Mouse (Mus musculus): Measurements from ENCODE around the gene Ubtd1. TPM values are rescaled to one million over a fixed set of nuclear protein-coding genes. Genes with fewer than 3 reads are reported as not detected.
A peak's percentile ranks its signal among the peaks of the same experiment; 100 is the strongest.

The Ubtd1 gene
- total RNA-seq (2017), result 8.2 to 10.9 TPM (median 10.0 TPM) in 3 replicates

DNA sequence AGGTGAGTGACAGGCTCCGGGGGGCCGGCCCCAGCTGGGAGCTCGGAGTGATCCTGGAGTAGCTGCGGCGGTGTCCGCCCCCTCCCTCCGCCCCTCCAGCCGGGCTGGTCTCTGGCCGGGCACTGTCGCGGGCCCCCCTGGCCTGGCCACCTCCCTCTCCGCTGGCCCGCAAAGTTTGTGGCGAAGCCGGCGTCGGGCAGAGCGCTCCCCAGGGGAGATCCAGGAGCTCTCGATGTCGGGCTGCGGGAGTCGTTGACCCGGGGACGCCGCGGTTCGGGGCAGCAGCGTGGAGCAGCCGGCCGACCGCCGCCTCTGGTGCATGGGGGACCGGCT, at the start of gene Ubtd1:
Ubtd1 (plus strand) TSS at position 169 of the 333 bp plus-strand sequence.
- ATAC-seq (replicated peaks; ENCODE audit: insufficient number of reproducible peaks, low FRiP score, low TSS enrichment, poor library complexity, severe bottlenecking), result peak; percentile 45; the same call in 1 of the 2 replicates

DNA sequence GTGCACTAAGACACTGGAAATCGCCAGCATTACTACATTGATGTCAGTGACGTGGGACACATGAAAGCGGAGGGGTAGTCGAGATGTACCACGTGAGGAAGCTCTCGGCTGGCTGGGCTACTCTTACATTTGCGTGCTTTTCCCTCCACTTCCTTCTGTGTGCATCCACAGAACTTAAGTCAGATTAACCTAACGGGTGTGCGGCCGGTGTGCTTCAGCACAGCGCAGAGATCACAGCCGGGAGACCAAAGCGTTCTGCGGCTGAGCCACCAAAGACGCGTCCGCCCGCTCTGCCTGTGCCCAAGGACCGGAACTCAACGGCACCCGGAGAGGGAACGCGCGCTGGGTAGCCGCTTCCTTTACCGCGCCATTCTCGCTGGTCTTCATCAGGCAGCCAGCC, 48.9 kb upstream of the Ubtd1 start:
- ATAC-seq (replicated peaks; ENCODE audit: insufficient number of reproducible peaks, low FRiP score, low TSS enrichment, poor library complexity, severe bottlenecking), result peak; percentile 16; the same call in 1 of the 2 replicates

DNA sequence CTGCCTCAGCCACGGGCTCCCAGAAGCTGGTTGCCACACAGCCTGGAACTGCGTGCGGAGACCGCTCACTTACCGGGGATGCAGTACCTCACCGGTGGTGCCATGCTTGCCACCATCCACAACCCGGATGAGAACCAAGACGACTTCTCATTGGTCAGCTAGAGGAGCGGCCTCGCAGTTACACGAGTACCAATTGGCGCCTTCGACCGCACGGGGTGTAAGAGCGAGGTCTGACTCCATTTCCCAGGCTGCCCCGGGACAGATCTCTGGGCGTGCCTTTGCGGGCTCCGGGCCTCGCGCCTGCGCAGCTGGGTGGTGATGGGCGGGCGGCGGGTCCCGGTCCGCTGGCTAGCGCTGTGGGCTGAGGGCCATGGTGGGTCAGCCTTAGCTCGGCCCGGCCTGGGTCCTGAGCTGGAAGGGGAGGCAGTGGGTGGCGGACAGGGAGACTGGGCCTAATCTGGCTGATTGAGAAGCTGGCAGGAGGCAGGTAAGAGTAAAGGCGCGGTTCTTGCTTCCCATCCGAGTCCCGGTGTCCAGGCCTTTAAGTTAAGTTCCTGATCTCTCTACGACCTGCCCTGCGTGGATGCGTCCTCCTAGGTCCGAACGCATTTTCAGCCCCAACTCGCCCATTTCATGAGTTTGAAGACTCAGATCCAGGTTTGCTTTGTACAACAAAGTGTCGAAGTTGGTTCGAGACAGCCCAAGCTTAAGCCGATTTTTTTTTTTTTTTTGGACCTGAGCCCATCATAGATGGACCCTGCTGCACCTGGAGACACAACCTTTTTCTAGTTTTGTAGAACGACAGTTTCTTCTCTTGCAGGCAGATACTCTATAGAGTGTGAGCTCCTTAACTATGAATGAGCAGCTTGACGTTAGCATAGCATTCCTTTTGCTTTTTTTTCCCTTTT, 48.1 kb upstream of the Ubtd1 start, which contains the start of the genes Exosc1 and Zdhhc16:
Exosc1 (minus strand) TSS at position 245 of the 908 bp plus-strand sequence.
Zdhhc16 (plus strand) TSS at position 302 of the 908 bp plus-strand sequence.
- ATAC-seq (replicated peaks; ENCODE audit: insufficient number of reproducible peaks, low FRiP score, low TSS enrichment, poor library complexity, severe bottlenecking), result peak; percentile 99

DNA sequence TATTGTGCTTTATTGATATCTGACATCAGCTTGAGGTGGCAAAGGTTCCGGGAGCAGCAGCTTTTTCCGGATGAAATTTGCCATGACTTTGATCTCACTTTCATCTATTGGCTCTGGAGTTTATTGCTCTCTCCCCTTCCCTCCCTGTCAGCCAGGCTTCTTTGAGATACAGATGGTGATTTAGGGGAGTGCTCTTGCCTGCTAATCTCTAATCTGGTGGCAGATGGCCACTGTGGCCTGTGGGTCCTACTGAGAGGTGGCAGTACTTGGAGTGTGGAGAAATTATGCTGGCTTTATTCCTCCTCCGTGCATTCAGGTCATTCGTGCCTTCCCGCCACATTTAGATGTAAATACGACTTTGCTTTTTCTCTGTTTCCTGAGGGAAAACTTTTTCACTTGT, 47.4 kb upstream of the Ubtd1 start:
- ATAC-seq (replicated peaks; ENCODE audit: insufficient number of reproducible peaks, low FRiP score, low TSS enrichment, poor library complexity, severe bottlenecking), result no peak

DNA sequence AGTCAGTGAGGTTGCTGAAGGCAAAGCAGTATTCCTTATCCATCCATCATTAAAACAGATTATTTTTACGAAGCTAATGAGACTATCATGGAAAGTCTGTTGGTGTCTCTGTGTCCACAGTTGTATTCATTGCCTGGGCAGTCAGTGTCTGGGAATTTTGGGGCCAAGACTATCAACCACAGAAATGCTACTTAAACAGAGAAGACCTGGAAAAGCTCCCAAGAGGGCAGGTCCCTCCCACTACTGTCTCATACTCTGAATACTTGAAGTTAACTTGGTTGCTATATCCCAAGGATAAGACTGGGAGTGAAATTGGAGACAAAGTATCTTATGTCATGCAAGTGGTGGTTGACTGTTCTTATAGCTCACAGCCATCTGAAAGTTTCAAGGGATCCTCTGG, 45.6 kb upstream of the Ubtd1 start:
- ATAC-seq (replicated peaks; ENCODE audit: insufficient number of reproducible peaks, low FRiP score, low TSS enrichment, poor library complexity, severe bottlenecking), result no peak

DNA sequence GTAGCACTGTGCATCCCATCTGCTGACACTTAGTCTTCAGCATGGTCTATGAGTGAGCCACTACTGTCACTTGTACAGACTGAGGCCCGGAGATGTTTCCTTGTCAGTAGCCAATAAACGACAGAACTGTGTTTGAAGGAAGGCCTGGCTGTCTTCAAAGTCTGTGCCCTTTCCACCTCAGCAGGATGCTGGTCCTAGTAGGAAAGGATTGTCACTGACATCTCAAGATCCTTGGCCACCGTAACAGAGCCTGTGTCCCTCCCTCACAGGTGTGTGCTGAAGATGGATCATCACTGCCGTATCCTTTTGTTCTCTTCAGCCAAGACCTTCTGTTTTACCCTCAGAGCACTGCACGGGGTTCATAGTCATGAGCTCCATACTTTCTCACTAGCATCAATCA, 43.0 kb upstream of the Ubtd1 start:
- no peak for ATAC-seq (replicated peaks; ENCODE audit: insufficient number of reproducible peaks, low FRiP score, low TSS enrichment, poor library complexity, severe bottlenecking)

DNA sequence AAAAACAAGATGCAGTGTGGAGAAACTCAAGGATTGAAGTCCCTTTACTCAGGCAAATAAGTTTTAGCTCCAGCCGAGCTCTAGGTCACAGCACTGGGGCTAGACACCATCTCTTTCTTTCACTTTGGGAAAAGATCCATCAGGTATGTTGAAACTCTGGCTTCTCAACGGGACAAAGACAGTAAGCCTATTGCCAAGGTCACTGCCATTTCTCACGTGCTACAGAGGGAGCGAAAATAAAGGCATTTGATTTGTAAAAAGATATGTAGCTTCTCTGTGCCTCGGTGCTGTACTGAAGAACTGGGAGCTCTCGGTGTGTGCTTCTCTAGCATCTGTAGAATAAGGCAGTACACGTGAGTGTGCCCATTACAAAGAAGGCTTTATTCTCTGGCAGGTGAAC, 37.7 kb upstream of the Ubtd1 start:
- no peak for ATAC-seq (replicated peaks; ENCODE audit: insufficient number of reproducible peaks, low FRiP score, low TSS enrichment, poor library complexity, severe bottlenecking)

DNA sequence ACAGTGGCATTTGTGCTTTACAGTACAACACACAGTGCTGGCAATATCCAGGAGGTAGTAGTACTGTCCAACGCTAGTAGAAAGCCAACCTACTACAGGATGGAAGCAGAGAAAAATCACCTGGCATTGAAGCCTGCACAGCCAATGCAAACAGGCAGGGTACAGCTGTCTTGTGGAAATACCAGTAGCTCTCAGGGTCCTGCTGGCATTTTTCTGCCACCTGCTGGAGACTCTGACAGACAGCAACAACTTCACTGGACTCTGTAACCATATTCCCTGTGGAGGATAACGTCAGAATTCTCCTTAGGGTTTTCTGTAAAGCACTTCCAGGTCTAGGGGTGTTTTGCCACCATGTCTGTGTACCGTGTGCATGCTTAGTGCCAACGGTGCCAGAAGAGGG, 29.3 kb upstream of the Ubtd1 start:
- ATAC-seq (replicated peaks; ENCODE audit: insufficient number of reproducible peaks, low FRiP score, low TSS enrichment, poor library complexity, severe bottlenecking), result no peak

DNA sequence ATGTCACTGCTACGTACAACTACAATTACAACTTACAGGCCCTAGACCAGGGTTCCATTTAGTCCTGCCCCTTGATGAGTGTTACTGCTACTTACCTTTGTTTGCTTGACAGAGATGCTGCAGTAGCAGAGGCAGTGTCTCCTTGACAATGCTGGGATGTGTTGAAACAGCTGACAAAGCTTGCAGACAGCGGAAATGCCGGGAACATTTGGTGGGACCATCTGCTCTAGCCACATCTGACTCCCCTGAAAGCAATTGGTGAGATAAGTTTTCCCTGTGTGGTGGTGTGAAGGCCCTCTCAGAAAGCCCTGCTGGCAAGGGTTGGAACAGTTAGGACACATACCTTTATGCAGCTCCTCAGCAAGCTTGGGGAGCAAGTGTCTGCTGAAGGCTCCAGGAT, 28.0 kb upstream of the Ubtd1 start:
- no peak for ATAC-seq (replicated peaks; ENCODE audit: insufficient number of reproducible peaks, low FRiP score, low TSS enrichment, poor library complexity, severe bottlenecking)

DNA sequence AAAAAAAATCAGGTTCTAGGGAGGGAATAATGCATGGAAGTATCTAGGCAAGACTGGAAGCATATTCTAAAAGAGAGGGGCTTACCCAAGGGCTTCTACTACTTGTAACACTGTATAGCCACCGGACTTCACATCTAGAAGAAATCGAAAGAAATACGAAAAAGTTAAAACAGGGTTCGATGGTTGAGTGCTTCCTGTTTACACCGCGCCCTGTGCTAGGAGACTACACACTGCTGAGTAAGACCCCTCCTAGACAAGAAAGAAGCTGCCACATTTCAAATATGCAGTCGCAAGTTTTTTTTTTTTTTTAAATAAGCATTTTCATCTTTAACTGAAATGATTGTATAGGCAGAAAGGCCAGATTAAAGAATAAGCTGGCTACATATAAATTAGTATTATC, 11.9 kb upstream of the Ubtd1 start:
- no peak for ATAC-seq (replicated peaks; ENCODE audit: insufficient number of reproducible peaks, low FRiP score, low TSS enrichment, poor library complexity, severe bottlenecking)

DNA sequence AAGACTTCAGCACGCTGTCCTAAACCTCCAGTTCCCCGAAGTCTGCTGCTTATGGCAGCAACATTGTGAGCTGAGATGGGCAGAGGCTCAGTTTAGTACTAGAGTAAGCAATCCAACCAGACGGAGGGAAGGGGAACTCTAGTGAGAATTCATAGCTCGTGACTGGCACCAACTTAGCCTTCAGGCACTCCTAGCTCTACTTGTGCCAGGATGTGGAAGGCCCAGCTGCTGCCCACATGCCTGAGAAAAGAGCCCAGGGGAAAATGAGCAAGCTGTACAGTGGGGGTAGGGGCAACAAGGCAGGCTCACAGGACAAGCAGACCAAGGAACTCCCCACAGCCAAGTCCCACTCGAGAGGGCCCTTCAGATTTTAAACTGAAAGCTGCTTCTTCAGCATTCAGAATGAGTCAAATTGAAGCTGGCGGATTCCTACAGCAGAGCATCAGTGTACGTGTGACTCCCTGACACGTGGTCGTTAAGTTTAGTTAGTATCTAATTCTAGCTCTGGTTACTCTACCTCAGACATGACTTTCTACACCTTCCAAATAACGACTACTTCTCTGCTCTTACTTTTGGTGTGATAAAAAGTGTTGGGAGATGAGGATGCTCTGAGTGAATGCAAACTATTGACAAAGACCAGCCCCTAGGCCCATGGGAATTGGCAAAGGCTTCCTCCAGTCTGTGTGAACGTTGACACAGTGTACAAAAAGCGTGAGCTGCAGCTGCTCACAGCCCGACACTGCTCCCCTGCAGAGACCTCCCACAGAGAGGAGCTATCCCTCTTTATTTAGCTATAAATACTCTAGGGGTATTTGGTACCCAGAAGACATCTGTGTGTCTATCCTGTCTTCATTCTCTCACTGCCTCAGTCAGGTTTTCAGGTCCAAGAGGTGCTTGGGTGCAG, 7.4 kb upstream of the Ubtd1 start:
- no peak for ATAC-seq (replicated peaks; ENCODE audit: insufficient number of reproducible peaks, low FRiP score, low TSS enrichment, poor library complexity, severe bottlenecking)

DNA sequence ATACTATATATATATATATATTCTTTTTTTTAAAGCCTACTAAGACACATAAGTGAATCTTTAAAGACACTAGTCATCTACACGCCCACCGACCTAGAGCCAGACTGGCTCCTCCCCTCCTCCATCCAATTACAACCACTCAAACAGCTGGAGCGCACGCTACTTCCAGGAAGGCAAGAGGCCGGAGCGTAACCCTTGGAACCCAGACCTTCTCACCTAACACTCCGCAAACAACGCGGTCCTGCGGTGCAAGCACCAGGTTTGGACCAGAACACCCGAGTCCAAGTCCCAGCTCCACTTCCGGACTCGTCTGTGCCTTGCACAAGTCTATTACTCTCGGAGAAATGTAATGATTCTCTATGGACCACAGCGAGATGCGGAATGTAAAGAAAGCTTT, 1.1 kb upstream of the Ubtd1 start:
- ATAC-seq (replicated peaks; ENCODE audit: insufficient number of reproducible peaks, low FRiP score, low TSS enrichment, poor library complexity, severe bottlenecking), result peak; percentile 4; the same call in 1 of the 2 replicates

DNA sequence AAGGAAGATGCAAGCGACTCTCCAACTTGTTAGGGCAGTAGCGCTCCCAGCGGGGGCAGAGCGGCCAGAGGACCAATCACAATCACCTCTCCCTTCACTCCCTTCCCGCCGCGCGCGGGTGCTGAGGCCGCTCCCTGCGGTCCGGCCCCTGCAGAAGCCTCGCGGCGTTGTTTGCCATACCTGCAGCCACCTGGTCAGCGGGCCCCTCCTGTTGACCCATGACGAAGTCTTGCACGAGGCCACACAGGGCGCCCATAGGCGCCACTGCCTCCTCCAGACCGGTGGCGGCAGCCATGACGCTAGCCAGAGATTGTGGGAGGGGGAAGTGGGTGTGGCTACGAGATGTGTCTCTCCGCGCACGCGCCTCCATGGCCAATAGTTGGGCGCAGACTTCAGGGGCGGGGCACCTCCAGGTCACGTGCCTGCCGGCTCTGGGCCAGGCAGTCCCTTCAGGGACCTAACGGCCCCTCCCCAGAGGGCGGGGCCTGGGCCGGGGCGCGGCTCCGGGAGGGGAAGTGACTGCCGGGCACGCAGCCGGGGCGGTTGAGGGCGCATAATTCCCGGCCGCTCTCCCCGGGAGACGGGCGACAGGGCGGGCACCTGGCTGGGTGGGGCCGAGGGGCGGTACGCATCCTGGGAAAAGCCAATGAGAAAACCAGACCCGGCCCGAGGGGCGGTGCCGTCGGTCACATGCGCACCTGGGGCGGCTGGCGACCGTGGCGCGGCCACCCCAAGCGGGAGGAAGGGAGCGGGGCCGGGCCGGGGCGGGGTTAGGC, 556 bp upstream of the Ubtd1 start, which contains the start of gene Mms19:
Mms19 (minus strand) TSS at position 339 of the 776 bp plus-strand sequence.
- peak; percentile 93 for ATAC-seq (replicated peaks; ENCODE audit: insufficient number of reproducible peaks, low FRiP score, low TSS enrichment, poor library complexity, severe bottlenecking)

DNA sequence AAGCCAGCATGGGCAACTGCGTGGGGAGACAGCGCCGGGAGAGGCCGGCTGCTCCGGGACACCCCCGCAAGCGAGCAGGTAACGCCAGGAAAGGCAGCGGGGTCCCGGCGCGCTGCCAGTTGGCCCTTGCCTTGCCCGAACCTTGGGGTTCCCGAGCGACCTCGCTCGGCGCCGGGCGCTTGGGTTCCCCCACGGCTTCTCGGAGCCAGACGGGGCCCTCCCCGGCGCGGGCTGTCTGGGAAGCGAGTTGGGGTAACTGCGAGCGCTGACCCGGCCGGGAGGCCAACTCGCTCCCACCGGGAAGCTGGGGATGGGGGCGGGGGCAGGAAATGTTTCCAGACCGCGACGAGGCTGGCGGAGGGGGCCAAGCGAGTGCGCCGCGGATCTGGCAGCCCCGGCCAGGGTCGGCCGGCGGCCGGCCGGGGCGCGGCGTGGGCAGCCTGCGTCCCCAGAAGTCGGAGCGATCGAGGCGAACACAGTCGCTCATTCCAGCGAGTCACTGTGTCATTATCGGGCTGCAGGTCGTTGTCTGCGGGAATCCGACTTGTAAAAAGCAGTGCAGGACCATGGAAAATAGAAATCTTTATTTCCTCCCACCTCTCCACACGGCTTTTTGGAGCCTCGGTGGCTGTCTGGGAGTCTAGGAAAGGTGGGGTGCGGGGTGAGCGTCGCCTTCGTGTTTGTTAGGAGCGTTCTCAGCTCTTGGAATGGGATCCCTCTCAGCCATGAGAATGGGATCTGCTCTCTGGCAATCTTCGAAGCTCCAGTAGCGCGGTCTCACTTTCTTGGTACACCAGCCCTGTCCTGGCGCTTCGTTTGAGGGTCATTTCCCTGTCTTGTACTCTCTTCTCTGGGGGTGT, 598 bp downstream of the Ubtd1 start:
- ATAC-seq (replicated peaks; ENCODE audit: insufficient number of reproducible peaks, low FRiP score, low TSS enrichment, poor library complexity, severe bottlenecking), result no peak

DNA sequence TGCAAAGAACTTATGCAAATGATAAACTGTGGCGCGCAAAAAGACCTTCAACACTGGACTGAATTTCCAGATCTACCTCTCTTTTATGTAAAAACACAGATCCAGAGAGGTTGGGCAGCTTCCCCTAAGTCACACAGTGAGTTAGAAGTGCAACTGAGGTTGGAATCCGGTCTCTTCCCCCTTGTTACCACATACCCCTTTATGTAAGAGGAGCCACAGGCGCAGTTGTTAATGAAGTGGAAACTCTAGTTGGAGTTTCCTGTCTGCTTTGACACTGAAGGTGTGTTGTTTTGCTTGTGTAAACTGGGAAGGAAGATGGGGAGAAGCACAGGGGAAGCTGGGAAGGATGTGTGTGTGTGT, 1.2 kb downstream of the Ubtd1 start:
- ATAC-seq (replicated peaks; ENCODE audit: insufficient number of reproducible peaks, low FRiP score, low TSS enrichment, poor library complexity, severe bottlenecking), result 0 out of 2 replicates have a peak, but pooled peaks have one; percentile 16

DNA sequence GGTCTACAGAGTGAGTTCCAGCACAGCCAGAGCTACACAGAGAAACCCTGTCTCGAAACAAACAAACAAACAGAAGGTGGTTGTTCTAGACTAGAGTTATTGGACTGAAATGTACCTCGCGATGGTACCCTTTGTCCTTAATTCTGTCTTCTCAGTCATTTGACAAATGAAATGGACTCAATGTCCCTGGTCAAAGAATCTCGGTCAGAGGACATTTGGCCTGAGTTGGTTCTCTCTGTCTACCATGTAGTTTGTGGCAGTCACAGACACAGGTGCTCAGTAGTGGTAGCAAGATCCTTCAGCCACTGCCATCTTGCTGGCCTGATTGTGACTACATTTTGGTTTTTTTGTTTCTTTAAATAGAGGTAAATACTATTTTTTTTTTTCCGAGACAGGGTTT, 4.4 kb downstream of the Ubtd1 start:
- no peak for ATAC-seq (replicated peaks; ENCODE audit: insufficient number of reproducible peaks, low FRiP score, low TSS enrichment, poor library complexity, severe bottlenecking)

DNA sequence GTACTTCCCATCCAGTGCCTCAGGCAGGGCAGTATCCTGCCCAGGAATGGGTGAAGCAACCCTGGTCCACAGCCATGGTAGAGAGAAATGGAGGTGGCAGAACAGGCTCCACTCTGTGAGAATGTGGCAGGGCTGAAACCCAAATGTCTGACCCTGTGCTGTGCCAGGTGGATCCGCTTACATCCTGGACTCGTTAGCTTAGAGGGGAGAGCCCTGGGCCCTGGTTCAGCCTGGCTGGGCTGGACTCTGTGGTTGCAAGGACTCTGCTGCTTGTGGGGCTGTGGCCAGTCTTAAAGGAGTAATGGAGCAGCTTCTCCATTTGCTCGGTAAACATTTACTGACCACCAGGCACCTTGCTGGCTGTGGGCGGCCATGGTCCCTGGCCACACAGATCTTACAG, 5.6 kb downstream of the Ubtd1 start:
- ATAC-seq (replicated peaks; ENCODE audit: insufficient number of reproducible peaks, low FRiP score, low TSS enrichment, poor library complexity, severe bottlenecking), result no peak

DNA sequence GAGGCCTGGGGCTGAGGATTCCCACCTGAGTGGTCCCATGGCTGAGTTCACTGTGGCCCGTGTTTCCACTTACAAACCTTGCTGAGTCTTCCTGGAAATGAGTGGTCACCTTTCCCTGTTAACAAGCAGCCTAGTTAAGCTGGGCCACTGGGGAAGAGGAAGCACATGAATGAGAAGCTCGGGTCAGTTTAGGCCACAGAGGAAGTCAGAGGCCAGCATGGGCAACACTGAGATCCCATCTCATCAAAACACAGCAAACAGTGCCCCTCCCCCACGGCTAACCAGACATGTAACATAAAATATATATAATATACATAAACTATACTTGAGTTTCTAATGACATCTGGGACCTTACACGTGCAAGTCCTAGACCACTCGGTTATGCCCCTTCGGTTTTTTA, 8.2 kb downstream of the Ubtd1 start:
- ATAC-seq (replicated peaks; ENCODE audit: insufficient number of reproducible peaks, low FRiP score, low TSS enrichment, poor library complexity, severe bottlenecking), result peak; percentile 69

All from monocyte, adult 5-6 weeks (primary cell).